Mouse (Mus musculus): Measurements from ENCODE around the gene Tiam1.

The Tiam1 gene

GRCm38 (mm10) chr16:90051051-90051450 is 92.5 kb downstream of the Tiam1 start:
- no peak for DNase-seq (ENCODE audit: low read depth, low spot score)

GRCm38 (mm10) chr16:90047841-90048240 is 95.7 kb downstream of the Tiam1 start:
- DNase-seq (ENCODE audit: low read depth, low spot score): no peak

GRCm38 (mm10) chr16:90046494-90047158 is 96.9 kb downstream of the Tiam1 start:
- DNase-seq (ENCODE audit: low read depth, low spot score): no peak

DNA sequence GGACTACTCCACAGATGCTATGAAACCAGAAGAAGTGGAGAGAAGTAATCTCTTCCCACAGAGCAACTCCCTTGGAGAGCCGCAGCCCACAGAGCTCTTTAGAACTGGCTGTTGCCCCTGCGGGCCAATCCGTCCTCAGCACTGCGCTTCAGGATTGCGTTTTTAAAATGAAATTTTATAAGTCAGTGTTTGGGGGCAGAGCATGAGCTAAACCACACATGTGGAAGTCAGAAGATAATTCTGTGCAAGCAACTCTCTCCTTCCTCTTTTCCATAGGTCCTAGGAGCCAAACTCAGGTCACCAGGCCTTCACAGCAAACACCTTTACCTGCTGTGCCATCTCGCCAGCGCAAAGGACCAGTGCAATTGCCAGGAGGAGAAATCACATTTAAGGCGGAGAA is 98.0 kb downstream of the Tiam1 start:
- DNase-seq (ENCODE audit: low read depth, low spot score): no peak

DNA sequence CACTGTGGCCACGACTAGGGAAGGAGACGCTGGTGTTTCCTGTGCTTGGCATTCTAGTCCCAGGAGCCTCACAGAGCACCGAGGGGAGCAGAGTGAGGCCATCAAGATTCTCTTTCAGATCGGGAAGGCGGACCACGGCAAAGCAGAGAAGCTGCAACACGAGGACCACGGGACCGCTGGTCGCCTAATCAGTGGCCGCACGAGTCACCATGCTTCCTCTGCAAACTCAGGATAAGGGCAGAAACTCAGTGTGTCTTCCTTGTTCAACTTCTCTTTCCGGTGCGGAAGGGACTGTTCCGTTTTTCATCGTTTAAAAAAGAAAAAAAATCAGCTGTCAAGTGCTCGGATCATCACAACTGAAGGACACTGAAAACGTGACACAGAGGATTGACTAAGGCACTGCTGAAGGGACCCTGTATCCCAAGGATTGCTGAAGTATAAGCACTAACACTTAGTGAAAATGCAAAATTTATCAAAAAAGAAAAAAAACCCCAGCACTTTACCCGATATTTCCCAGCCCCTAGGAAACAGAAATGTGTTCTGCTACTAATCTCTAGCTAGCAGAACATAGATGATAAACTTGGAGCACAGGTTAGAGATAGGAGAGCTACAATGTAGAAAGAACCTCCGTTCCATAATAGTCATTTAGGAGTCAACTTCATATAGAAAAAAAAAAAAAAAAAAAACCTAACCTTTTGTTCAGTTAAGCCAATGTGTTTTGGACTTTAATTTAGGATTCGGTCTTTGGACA is 99.4 kb downstream of the Tiam1 start:
- DNase-seq (ENCODE audit: low read depth, low spot score): no peak

DNA sequence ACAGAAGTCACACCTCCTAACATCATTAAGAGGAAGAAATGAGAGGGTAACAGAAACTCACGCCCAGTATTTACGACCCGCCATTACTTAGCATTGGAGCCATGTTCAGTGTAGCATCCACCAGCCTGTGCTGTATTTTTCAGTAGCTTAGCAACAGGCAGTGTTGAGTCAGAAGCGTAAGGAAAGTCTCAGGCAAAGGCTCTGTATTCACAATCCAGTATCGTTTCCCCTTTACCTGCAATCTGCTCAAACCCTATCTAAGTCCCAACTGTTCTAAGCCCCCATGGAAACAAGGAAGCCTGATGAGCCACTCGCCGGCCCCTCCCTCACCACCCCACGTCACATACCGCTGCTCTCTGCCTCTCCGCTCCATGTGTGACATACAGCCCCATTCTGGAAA is 100.7 kb downstream of the Tiam1 start:
- no peak for DNase-seq (ENCODE audit: low read depth, low spot score)

DNA sequence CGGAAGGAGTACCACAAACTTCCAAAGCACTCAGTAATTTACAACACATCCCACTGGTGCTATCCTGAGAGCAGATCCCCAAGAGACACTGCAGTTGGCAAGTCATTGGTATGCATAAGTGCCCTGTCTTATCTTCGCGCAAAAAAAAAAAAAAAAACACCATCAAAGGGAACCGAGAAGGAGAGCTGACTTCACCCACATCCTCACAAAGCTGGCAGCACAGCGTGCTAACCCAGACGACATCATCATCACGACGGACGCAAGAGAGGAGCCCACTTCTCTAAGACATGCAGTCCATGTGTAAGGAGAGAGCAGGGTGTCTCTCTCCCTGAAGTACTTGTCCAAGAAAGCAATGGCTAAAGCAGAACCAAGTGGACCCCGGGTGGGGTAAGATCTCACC is 101.2 kb downstream of the Tiam1 start:
- DNase-seq (ENCODE audit: low read depth, low spot score): no peak

- DNase-seq (ENCODE audit: low read depth, low spot score): peak; percentile 62
Measured at GRCm38 (mm10) chr16:90040771-90041364, 102.7 kb downstream of the Tiam1 start.

DNA sequence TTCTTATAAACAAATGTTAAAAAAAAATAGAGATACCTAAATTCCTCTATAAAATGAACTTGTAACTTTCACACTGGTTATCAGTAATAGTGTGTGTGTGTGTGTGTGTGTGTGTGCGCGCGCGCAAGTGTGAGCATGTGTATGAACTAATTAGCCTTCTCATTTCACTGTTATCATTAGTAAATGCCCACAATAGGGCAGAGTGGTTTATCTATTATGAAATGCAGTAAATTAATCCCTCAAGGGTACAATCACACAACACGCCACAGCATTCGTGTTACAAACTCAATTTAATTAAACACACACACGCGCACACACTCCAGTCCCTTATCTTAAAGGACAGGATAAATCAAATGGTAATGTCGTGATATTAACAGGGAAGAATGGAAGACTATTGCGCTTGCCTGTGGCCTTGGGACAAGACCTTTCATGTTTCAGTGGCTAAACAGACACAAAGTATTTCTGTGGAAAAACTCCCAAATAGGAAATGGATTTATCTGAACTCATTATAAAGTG is 107.9 kb downstream of the Tiam1 start:
- DNase-seq (ENCODE audit: low read depth, low spot score): no peak

DNA sequence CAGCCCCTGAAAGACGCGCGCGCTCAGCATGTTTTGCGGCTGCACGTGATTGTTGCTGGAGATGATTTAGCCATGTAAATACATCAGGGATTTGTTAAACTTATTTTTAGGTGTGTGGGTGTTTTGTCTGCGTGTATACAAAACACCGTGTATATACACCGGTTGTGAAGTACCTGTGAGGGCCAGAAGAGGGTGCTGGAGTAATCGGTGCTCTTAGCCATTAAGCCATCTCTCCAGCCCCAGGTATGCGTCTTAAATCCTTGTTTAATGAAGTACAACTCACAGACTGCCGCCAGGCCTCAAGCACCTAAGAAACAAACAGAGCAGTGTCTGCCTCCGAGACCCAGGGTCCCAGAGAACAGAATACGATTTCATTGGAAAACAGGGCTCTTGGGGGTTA is 113.2 kb downstream of the Tiam1 start:
- DNase-seq (ENCODE audit: low read depth, low spot score): no peak

GRCm38 (mm10) chr16:90027886-90028285 is 115.7 kb downstream of the Tiam1 start:
- DNase-seq (ENCODE audit: low read depth, low spot score): no peak

DNA sequence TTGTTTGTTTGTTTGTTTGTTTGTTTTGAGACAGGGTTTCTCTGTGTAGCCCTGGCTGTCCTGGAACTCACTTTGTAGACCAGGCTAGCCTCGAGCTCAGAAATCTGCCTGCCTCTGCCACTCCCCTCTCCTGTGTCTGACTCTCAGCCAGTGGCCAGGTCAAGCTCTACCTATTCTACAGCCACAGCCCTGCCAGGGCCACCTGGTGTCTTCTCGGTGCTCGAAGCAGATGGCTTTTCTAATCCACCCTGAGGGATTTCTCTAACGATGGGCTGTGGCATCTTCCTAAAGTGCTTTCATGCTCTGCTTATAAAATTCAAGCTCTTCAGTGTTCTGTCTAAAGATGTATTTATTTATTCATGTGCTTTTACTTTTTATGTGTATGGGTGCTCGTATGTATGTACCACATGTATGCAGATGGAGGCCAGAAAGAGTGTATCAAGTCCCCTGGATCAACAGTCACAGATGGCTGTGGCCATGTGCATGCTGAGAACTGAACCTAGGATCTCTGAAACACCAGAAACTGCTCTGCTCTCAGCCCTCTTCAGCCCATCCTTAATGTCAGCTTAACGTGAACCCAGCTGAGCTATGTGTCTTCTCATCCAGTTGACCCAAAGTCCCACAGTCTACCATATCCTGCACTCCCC is 117.9 kb downstream of the Tiam1 start:
- no peak for DNase-seq (ENCODE audit: low read depth, low spot score)

- DNase-seq (ENCODE audit: low read depth, low spot score): no peak
Measured at GRCm38 (mm10) chr16:90023665-90024010, 119.9 kb downstream of the Tiam1 start.

- DNase-seq (ENCODE audit: low read depth, low spot score): no peak
Measured at GRCm38 (mm10) chr16:90022932-90023664, 120.5 kb downstream of the Tiam1 start.

GRCm38 (mm10) chr16:90016046-90016445 is 127.5 kb downstream of the Tiam1 start:
- DNase-seq (ENCODE audit: low read depth, low spot score): no peak

DNA sequence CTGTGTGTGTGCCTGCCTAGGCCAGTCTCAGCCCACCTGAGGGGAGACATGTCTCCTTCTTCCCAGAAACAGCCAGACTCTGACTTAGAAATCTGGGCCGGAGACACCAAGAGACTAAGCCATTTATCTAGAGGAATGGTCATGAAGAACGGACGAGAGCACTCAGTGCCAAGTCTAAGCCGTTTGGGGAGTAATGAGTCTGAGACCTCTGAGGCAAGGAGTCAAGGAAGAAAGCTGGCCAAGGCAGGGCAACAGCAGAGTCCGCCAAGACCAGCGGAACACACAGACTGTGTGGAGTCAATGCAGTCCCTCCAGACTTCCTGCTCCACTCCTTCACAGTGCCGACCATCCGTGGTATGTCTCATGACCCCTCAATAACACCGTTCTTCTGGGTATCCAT is 129.0 kb downstream of the Tiam1 start:
- DNase-seq (ENCODE audit: low read depth, low spot score): no peak

DNA sequence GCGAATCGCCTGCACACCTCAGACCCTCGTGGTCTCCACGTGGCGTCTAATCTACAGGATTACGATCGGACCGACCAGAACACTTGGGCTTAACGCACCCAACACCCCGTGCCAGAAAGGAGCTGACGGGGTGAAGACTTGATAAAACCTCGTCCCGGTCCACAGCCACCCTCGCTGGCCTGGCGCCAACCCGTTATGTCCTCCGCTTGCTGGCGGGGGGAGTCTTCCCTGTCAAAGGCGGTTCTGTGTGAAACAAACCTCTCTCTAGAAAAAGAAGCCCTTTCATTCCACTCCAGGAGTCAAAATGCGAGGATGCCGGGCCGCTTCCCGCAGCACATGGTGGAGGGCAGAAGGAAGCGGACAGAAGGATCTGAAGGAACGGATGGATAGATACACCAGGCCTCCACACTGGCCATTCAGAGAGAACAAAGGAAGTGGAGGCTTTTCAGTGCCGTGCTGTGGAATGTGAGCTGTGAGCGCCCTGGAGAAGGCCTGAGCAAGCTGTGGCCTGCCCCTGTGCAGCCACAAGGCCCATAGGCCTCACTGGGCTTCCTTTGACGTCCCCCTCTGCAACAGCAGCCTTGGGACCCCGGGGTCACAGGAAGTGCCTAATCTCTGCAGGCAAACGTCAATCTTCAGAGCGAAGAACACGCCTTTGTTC is 131.9 kb downstream of the Tiam1 start:
- DNase-seq (ENCODE audit: low read depth, low spot score): no peak

DNA sequence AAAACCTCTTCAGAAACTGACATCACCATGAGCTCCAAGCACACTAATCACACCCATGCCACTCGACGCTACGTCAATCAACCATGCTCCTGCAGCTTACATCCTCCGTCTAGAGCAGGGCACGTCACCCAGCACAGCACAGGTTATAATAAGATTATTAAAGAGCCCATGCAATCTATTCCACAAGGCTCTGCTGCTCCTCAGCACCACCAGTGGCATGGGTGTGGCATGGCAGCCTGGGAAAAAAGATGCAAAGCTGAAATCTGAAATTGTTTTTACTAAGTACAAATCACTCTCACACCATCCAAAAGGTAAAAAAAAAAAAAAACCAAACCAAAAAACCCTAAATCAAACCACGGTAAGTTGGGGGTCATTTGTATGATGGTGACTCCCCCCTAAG is 135.1 kb downstream of the Tiam1 start:
- DNase-seq (ENCODE audit: low read depth, low spot score): no peak

DNA sequence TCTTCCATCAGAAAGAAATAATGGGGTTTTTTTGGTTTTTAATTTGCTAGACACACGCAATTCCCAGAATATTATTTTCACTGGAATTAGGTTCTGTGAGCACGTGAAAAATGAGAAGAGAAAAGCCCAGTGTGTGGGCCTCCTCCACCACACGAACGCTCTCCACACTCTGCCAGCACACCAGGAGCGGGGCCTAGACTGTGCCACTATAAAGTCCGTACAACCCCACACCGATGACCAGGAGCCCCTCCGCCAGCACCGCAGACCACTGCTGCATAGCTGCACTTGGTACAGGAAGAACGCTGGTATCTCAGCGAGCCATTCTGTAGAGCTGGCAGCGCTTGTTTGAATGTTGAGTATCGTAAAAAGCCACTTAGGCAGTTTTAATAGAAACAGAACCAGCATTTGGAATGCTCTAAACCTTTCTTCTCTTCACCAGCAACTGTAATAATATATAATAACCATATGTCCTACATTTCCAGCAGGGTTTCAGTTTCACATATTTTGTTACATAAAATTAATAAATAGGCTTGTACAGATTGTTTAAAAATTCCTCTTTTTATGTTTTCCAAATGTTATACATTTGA is 136.1 kb downstream of the Tiam1 start:
- DNase-seq (ENCODE audit: low read depth, low spot score): no peak

DNA sequence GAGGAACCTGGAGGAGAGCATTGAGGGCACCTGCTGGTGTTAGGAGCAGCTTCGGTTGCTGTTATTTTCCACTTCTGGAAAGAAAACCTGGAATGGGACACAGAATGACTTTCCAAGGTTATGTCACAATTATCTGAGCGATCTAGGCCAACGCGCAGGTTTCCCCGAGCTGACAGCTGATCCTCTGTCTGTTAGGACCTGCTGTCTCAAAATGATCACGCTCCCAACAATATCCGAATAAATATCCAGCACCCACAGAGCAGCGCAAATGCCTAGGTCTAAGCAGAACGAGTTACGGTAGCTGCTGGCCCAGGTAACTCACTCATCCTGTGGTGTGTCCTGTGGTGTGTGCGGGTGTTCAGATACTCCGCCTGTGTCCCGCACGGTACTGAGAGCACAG is 140.0 kb downstream of the Tiam1 start:
- DNase-seq (ENCODE audit: low read depth, low spot score): no peak

- no peak for DNase-seq (ENCODE audit: low read depth, low spot score)
Measured at GRCm38 (mm10) chr16:89995155-89995554, 148.4 kb downstream of the Tiam1 start.
